Mouse (Mus musculus) limb, embryonic 14.5 days (tissue): ENCODE results near the gene Cdsn. TPM values are rescaled to one million over a fixed set of nuclear protein-coding genes. Genes with fewer than 3 reads are reported as not detected.

ENCODE experiments used
- ATAC-seq: fragments of 200-750 bp; cut with Nextera tagmentation; 2 replicates; pipeline ENCODE4 v1.8.0; 2017; ENCODE audit warnings: low read depth, moderate number of reproducible peaks, moderate TSS enrichment; ENCODE audit not compliant: low FRiP score
- DNase-seq: peaks from one replicate; pipeline ENCODE4 v3.0.0-alpha.2; 2015; ENCODE audit warnings: low spot score
- H3K27ac ChIP-seq: fragments of 300-500 bp; sonication (generic); replicated peaks from 2 replicates; pipeline ENCODE4 v1.5.1; 2014; ENCODE audit warnings: low read depth, mild to moderate bottlenecking, low read length, moderate library complexity, mixed read lengths
- H3K27me3 ChIP-seq: fragments of 300-500 bp; sonication (generic); 2 replicates; pipeline ENCODE4 v1.6.1; 2014; ENCODE audit warnings: low read length, mixed read lengths; ENCODE audit not compliant: control insufficient read depth, insufficient read depth
- H3K36me3 ChIP-seq: fragments of 300-500 bp; sonication (generic); 2 replicates; pipeline ENCODE4 v1.6.1; 2014; ENCODE audit warnings: mild to moderate bottlenecking, low read length, moderate library complexity, mixed read lengths; ENCODE audit not compliant: control insufficient read depth, insufficient read depth
- H3K4me1 ChIP-seq: fragments of 300-500 bp; sonication (generic); 2 replicates; pipeline ENCODE4 v1.6.1; 2014; ENCODE audit warnings: antibody characterized with exemption, low read length, mixed read lengths; ENCODE audit not compliant: control insufficient read depth, insufficient read depth
- H3K4me2 ChIP-seq: fragments of 300-500 bp; sonication (generic); replicated peaks from 2 replicates; pipeline ENCODE4 v1.6.1; 2014; ENCODE audit warnings: low read depth, mild to moderate bottlenecking, low read length, moderate library complexity; ENCODE audit not compliant: severe bottlenecking
- H3K4me3 ChIP-seq: fragments of 300-500 bp; sonication (generic); replicated peaks from 2 replicates; pipeline ENCODE4 v1.5.1; 2014; ENCODE audit warnings: low read length
- H3K9ac ChIP-seq: fragments of 300-500 bp; sonication (generic); 2 replicates; pipeline ENCODE4 v1.6.1; 2014; ENCODE audit warnings: mild to moderate bottlenecking, low read depth, low read length, moderate library complexity; ENCODE audit not compliant: severe bottlenecking
- H3K9me3 ChIP-seq: fragments of 300-500 bp; sonication (generic); 2 replicates; pipeline ENCODE4 v1.6.1; 2016; ENCODE audit warnings: low read length; ENCODE audit not compliant: control insufficient read depth
- POLR2A ChIP-seq: fragments of 200-500 bp; IDR thresholded peaks from 2 replicates; pipeline ENCODE4 v1.8.0; 2012; ENCODE audit warnings: inconsistent platforms, mild to moderate bottlenecking, moderate library complexity, borderline replicate concordance; ENCODE audit not compliant: insufficient read depth, insufficient read length; ENCODE audit errors: extremely low read depth
- WGBS: fragments of 180-500 bp; shearing (Covaris S2); extraction: QIAGEN DNeasy Blood & Tissue Kit; methylation state at CpG from one replicate; pipeline ENCODE4 v1.1.7; 2014; 5-methylcytosine and 5-hydroxymethylcytosine counted together
- polyA plus RNA-seq, 2 experiments: library from polyadenylated mRNA; depleted of rRNA in 1 of 2; stranded (reverse) in 1 of 2; unstranded in 1 of 2; fragments of >200 nt; fragmentation: Nextera tagmentation in 1 of 2; extraction: Ambion mirVana in 1 of 2; gene quantifications; 2 replicates each; pipeline versions ENCODE4 v1.2.1 to v1.2.3; 2012 to 2014

Cdsn gene
- polyA plus RNA-seq, 2 experiments, result 0.07 to 0.09 TPM

- Histone ChIP-seq H3K27me3 (no peaks in the 10 kb centered on the region), H3K4me2 (no peak overlapping the region), H3K36me3 (no peaks in the 10 kb centered on the region), H3K9me3 (no peaks in the 10 kb centered on the region), H3K9ac (no peak overlapping the region), H3K4me3 (no peak overlapping the region), H3K4me1 (no peaks in the 10 kb centered on the region), H3K27ac (no peak overlapping the region)
- DNase-seq (no peak), ATAC-seq (no peak)
- 34% methylated on average over 5 of the region's 5 CpGs for WGBS
- no peak for TF ChIP-seq POLR2A
Observed at GRCm38 (mm10) chr17:35556812-35557211, 4.9 kb downstream of the Cdsn start.

- WGBS, result 75% methylated on average over 9 of the region's 9 CpGs
- no peak for ATAC-seq
Observed at GRCm38 (mm10) chr17:35557351-35557750, 5.4 kb downstream of the Cdsn start.

GRCm38 (mm10) chr17:35558216-35558615, 6.3 kb downstream of the Cdsn start:
- TF ChIP-seq POLR2A, result no peak
- Histone ChIP-seq H3K9ac (no peak overlapping the region), H3K36me3 (no peaks in the 10 kb centered on the region), H3K4me2 (no peak overlapping the region), H3K4me1 (no peaks in the 10 kb centered on the region), H3K27ac (no peak overlapping the region), H3K27me3 (no peaks in the 10 kb centered on the region), H3K4me3 (no peak overlapping the region), H3K9me3 (no peaks in the 10 kb centered on the region)
- no peak for DNase-seq
- ATAC-seq, result no peak
- 58% methylated on average over 8 of the region's 8 CpGs for WGBS

More at GRCm38 (mm10) chr17:35557351-35557750, 5.4 kb downstream of the Cdsn start:
- H3K36me3 ChIP-seq, result no peaks in the 10 kb centered on the region
- no peak overlapping the region for H3K4me3 ChIP-seq
- H3K4me1 ChIP-seq, result no peaks in the 10 kb centered on the region
- no peak overlapping the region for H3K4me2 ChIP-seq
- no peaks in the 10 kb centered on the region for H3K27me3 ChIP-seq
- H3K27ac ChIP-seq, result no peak overlapping the region
- DNase-seq, result no peak
- no peaks in the 10 kb centered on the region for H3K9me3 ChIP-seq
- no peak for TF ChIP-seq POLR2A
- no peak overlapping the region for H3K9ac ChIP-seq

- 63% methylated on average over 3 of the region's 3 CpGs for WGBS
- TF ChIP-seq POLR2A, result no peak
Observed at GRCm38 (mm10) chr17:35567150-35567549, 15.2 kb downstream of the Cdsn start, which contains the start of gene 2300002M23Rik. 2300002M23Rik (plus strand) TSS chr17:35567450.

GRCm38 (mm10) chr17:35567767-35568166, 15.8 kb downstream of the Cdsn start:
- no peak for DNase-seq
- peaks cover 23% of the 10 kb centered on the region for H3K27me3 ChIP-seq
- no peak overlapping the region for H3K27ac ChIP-seq
- TF ChIP-seq POLR2A, result no peak
- peaks cover 4% of the 10 kb centered on the region; the same call in 1 of the 2 replicates for H3K4me1 ChIP-seq
- no peak overlapping the region for H3K4me2 ChIP-seq
- H3K9me3 ChIP-seq, result no peaks in the 10 kb centered on the region
- ATAC-seq, result no peak
- no peaks in the 10 kb centered on the region for H3K36me3 ChIP-seq
- whole genome bisulfite sequencing, result 20% methylated on average over 9 of the region's 9 CpGs
- H3K4me3 ChIP-seq, result no peak overlapping the region
- H3K9ac ChIP-seq, result no peak overlapping the region

More at GRCm38 (mm10) chr17:35567150-35567549, 15.2 kb downstream of the Cdsn start, which contains the start of gene 2300002M23Rik:
- no peak within 1 kb of the TSS for H3K4me3 ChIP-seq
- peaks cover 4% of the 10 kb centered on the region; the same call in 1 of the 2 replicates for H3K4me1 ChIP-seq
- no peak for DNase-seq
- no peak within 1 kb of the TSS for H3K9ac ChIP-seq
- H3K27ac ChIP-seq, result no peak within 1 kb of the TSS
- H3K27me3 ChIP-seq, result peaks cover 23% of the 10 kb centered on the region
- no peaks in the 10 kb centered on the region for H3K9me3 ChIP-seq
- no peaks in the 10 kb centered on the region for H3K36me3 ChIP-seq
- no peak within 1 kb of the TSS for H3K4me2 ChIP-seq
- ATAC-seq, result no peak
